Mouse (Mus musculus) bone marrow macrophage, adult 2 months (primary cell): ENCODE results near the gene Ppp4r4.

Experiments
- CTCF ChIP-seq: IDR thresholded peaks from 2 replicates; pipeline ENCODE4 v1.5.1; 2012; ENCODE audit warnings: low read depth, mild to moderate bottlenecking, low read length, moderate library complexity
- POLR2A ChIP-seq: IDR thresholded peaks from 2 replicates; pipeline ENCODE4 v1.6.1; 2012; ENCODE audit warnings: mild to moderate bottlenecking, low read depth, low read length, borderline replicate concordance

DNA sequence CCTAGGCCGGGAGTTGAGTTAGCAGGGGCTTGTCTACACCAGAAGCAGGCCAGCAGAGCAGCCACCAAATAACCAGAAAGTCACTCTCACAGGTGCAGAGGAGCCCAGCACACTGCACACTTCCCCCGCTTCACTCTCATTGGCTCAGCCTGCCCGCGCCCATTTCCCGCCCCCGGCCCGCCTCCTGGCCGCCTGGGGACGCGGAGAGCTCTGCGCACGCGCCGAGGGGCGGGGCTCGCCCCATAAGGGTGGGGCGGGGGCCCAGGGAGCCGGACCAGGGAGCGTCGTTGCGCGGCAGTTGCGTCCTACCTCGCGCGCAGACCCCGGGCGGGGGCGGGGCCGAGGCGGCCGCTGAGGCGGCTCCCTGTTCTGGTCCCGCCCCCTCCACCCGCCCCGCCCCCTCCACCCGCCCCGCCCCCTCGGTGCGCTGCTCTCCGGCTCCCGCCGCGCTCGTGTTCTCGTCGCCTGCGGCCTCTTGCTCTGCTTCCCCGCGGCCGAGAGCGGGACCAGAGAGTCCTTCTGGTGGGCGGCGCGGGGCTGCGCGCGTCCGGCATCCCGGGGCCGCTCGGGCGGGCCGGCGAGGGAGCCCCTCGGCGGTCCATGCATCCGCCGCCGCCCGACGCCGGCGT, at the start of gene Ppp4r4:
- TF ChIP-seq POLR2A = no peak
- no peak for TF ChIP-seq CTCF
